Mouse (Mus musculus) midbrain, embryonic 10.5 days (tissue): Measurements from ENCODE around the gene Adgrg6. TPM values are rescaled to one million over a fixed set of nuclear protein-coding genes. Genes with fewer than 3 reads are reported as not detected.

Experiments used
- DNase-seq: peaks from one replicate; pipeline ENCODE4 v3.0.0-alpha.2; 2017; ENCODE audit warnings: low spot score
- H3K27ac ChIP-seq: fragments of 300-500 bp; sonication (generic); replicated peaks from 2 replicates; pipeline ENCODE4 v1.5.1; 2016; ENCODE audit warnings: mild to moderate bottlenecking
- H3K27me3 ChIP-seq: fragments of 300-500 bp; sonication (generic); 2 replicates; pipeline ENCODE4 v1.6.1; 2016; ENCODE audit warnings: low read depth, mild to moderate bottlenecking; ENCODE audit not compliant: poor library complexity, severe bottlenecking
- H3K36me3 ChIP-seq: fragments of 300-500 bp; sonication (generic); 2 replicates; pipeline ENCODE4 v1.6.1; 2016; ENCODE audit warnings: mild to moderate bottlenecking, moderate library complexity
- H3K4me1 ChIP-seq: fragments of 300-500 bp; sonication (generic); 2 replicates; pipeline ENCODE4 v1.6.1; 2016
- H3K4me3 ChIP-seq: fragments of 300-500 bp; sonication (generic); 2 replicates; pipeline ENCODE4 v1.5.1; 2016; ENCODE audit warnings: mild to moderate bottlenecking, moderate library complexity
- H3K9me3 ChIP-seq: fragments of 300-500 bp; sonication (generic); replicated peaks from 2 replicates; pipeline ENCODE4 v1.6.1; 2016; ENCODE audit warnings: mild to moderate bottlenecking
- WGBS: fragments of 180-500 bp; shearing (Covaris S2); methylation state at CpG from one replicate; pipeline ENCODE4 v1.1.7; 2016; 5-methylcytosine and 5-hydroxymethylcytosine counted together
- polyA plus RNA-seq: library from polyadenylated mRNA; unstranded; fragments of >200 nt; fragmentation: Nextera tagmentation; extraction: Ambion mirVana; gene quantifications from 2 replicates; pipeline ENCODE4 v1.2.1, GENCODE M21; 2016

The Adgrg6 gene
- polyA plus RNA-seq: 0.48 and 0.83 TPM in 2 replicates

DNA sequence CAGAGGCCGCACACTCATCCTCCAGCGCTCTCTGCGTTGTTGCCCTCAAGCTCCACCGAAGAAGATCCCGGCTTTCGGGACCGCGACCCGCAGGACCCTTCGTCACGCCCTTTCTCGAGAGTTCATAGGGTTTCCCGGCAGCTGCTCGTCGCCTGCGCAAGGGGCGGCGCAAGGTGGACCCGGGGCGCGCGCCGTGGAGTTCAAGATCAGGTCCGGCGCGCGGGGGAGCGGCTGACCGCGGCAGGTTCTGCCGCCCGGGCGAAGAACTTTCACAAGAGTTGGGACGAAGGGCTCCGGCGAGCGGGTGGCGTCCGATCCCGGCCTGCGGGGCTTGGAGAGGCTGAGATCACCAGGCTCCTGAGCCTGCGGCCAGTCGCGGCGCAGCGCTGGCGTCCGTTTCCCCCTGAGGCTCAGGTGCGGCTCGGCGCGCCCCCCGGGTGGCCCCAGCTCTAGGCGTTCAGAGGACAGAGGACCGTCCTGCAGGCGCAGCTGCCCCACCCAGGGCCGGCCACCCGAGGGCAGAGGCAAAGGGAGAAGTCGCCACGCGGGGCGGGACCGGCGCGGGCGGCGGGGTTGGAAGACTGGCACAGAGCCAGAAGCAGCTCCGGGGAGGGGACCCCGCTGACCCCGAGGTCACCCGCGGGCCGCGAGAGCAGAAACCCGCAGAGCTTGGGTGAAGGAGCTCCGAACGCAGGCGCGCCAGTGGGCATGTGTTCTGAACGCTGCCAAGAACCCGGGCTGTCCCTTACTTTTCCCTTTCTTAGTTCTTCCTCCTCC is at the start of gene Adgrg6:
Adgrg6 (minus strand) TSS at position 719 of the 777 bp plus-strand sequence.
- H3K4me1 ChIP-seq: peaks cover 13% of the 10 kb centered on the region
- H3K9me3 ChIP-seq: no peaks in the 10 kb centered on the region
- H3K4me3 ChIP-seq: peak within 1 kb of the TSS; percentile 85
- peak; percentile 63 for DNase-seq
- H3K36me3 ChIP-seq: no peaks in the 10 kb centered on the region
- peaks cover 45% of the 10 kb centered on the region for H3K27me3 ChIP-seq
- WGBS: under 1% methylated on average over 81 of the region's 81 CpGs
- peak within 1 kb of the TSS; percentile 77 for H3K27ac ChIP-seq

DNA sequence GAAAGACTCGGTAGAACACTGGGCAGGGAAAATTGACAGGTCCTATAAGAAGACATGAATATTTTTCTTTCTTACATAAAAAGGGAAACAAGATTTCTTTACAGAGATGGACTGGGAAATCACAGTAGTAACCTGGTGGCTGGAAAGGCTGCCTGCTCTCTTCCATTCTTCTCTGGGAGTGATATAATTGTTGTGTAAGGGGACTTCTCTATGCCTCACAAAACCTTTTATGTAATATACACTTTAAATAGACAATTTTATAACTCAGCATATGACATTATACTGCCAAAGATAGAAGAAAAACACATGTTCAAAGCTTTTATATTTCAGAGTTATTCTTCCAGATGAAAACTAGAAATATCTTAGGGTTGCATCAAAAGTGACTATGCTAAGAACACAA is 46.8 kb upstream of the Adgrg6 start:
- H3K4me1 ChIP-seq: no peaks in the 10 kb centered on the region
- WGBS: 93% methylated on average over 1 of the region's 1 CpGs
- H3K27me3 ChIP-seq: no peaks in the 10 kb centered on the region
- H3K27ac ChIP-seq: no peak overlapping the region
- H3K4me3 ChIP-seq: no peak overlapping the region
- H3K9me3 ChIP-seq: no peaks in the 10 kb centered on the region
- no peaks in the 10 kb centered on the region for H3K36me3 ChIP-seq
- DNase-seq: no peak

DNA sequence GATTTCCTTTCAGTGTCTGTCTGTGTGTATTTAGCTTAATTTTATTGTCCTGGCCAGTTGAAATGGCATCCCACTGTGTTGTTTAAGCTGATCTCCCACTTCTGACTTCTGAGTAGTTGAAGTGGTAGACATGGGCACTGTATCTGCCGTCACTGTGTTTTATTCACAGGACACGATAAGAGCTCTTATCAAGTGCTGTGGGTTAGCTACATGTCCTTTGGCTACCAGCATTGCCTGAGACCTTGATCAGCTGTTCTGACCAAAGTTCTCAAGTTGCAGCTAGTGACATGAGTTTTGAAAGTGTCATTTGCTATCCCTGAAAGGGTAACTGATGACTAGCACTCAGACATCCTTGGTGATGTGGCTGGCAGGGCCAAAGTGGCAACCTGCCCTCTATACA is 45.4 kb upstream of the Adgrg6 start:
- 96% methylated on average over 2 of the region's 2 CpGs for WGBS
- no peaks in the 10 kb centered on the region for H3K36me3 ChIP-seq
- no peak overlapping the region for H3K4me3 ChIP-seq
- no peaks in the 10 kb centered on the region for H3K9me3 ChIP-seq
- no peak overlapping the region for H3K27ac ChIP-seq
- H3K4me1 ChIP-seq: no peaks in the 10 kb centered on the region
- DNase-seq: no peak
- no peaks in the 10 kb centered on the region for H3K27me3 ChIP-seq

DNA sequence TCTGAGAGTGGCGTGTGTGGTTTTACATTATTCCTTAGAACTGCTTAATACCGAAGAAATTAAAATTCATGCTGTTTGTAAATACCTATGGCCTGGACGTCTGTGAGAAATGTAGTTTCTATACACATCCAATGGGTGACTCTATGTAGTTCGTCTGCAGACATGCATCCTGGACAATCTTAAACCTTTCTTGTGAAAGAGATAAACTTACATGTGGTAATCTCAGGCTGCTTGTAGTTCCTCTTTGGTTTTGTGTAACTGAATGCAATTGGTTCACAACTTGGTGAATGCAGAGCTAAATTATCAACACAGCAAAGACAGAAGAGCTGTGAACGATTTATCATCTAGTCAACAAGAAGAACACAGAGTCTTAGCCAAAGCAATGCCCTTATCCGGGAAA is 44.2 kb upstream of the Adgrg6 start:
- H3K36me3 ChIP-seq: no peaks in the 10 kb centered on the region
- no peaks in the 10 kb centered on the region for H3K27me3 ChIP-seq
- H3K4me3 ChIP-seq: no peak overlapping the region
- H3K27ac ChIP-seq: no peak overlapping the region
- no peaks in the 10 kb centered on the region for H3K4me1 ChIP-seq
- no peak for DNase-seq
- 88% methylated on average over 6 of the region's 6 CpGs for WGBS
- no peaks in the 10 kb centered on the region for H3K9me3 ChIP-seq

DNA sequence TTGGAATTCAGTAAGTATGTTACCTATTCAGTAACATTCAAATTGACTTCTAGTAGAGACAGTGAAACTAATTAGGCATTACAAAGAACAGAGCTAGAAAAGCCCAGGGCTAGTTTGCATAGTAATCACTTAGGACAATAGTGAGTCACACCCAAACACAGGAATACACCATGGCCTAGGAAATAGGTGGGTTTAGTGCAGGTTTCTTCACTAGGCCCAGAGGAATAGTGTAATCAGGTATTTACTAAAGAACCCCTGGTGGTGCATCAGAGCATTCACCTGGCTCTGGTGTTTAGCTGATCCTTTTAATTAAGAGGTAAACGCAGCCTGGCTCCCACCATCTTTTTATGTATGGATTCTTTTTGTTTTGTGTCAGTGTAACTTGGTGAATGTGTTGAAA is 38.0 kb upstream of the Adgrg6 start:
- no peak overlapping the region for H3K27ac ChIP-seq
- no peaks in the 10 kb centered on the region for H3K36me3 ChIP-seq
- 75% methylated on average over 1 of the region's 1 CpGs for WGBS
- no peak overlapping the region for H3K4me3 ChIP-seq
- no peaks in the 10 kb centered on the region for H3K4me1 ChIP-seq
- no peaks in the 10 kb centered on the region for H3K27me3 ChIP-seq
- no peaks in the 10 kb centered on the region for H3K9me3 ChIP-seq
- DNase-seq: no peak

DNA sequence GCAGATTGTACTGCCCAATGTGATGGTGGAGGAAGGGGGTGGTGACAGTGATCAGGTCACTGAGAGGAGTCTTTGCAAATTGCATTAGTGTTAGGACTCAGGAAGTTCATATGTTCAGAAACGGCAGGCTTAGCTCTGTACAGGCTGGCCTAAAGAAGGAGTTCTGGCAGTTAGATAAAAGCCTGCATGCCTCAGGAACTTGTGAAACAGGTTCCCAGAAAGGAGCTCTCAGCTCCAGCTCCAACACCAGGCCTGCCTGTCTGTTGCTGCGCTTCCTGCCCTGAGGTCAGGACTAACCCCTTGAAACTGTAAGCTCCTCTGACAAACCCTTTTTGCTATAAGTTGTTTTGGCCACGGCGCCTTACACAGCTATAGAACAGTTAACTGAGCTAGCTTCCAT is 28.8 kb upstream of the Adgrg6 start:
- no peak overlapping the region for H3K4me3 ChIP-seq
- no peak overlapping the region for H3K27ac ChIP-seq
- no peaks in the 10 kb centered on the region for H3K27me3 ChIP-seq
- no peaks in the 10 kb centered on the region for H3K9me3 ChIP-seq
- no peak for DNase-seq
- no peaks in the 10 kb centered on the region for H3K36me3 ChIP-seq
- 83% methylated on average over 4 of the region's 4 CpGs for WGBS
- peaks cover 7% of the 10 kb centered on the region for H3K4me1 ChIP-seq

DNA sequence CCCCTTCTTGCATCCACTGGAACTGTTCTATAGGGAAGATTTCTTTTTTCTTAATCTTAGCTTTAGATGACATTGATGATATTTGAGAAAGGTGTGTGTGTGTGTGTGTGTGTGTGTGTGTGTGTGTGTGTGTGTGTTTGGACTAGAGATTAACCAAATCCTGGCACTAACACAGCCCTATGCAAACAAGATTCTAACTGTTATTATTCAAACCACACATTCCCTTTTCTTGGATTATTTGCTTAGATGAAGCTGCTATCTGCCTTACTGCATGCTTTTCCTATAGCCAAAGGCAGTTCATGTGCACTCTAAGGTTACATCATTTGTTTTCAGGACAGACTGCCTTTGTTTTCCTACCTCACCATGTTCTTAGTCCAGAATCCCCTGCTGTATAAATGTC is 25.7 kb upstream of the Adgrg6 start:
- H3K4me3 ChIP-seq: no peak overlapping the region
- DNase-seq: no peak
- H3K36me3 ChIP-seq: no peaks in the 10 kb centered on the region
- no peaks in the 10 kb centered on the region for H3K27me3 ChIP-seq
- no peaks in the 10 kb centered on the region for H3K9me3 ChIP-seq
- H3K4me1 ChIP-seq: peaks cover 7% of the 10 kb centered on the region
- H3K27ac ChIP-seq: no peak overlapping the region

DNA sequence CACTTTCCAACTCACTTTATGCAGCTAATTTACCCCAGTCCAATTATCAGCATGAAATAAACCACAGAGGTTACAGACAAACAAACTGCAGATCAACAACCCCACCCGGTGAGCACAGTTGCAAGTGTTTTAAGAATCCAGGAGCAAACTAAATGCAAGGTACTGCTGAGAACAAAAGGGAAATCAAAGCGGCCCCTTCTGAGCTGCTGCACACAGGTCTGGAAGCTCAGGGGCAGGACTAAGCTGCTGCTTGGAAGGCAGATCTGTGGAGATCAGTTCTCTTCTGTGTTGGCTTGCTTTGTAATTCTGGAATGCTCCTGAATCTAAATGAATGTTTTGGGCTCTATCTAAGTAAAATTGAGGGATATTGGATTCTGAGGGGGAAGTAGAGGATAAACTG is 25.2 kb upstream of the Adgrg6 start:
- Histone ChIP-seq H3K4me3 (no peak overlapping the region), H3K27ac (no peak overlapping the region), H3K9me3 (no peaks in the 10 kb centered on the region), H3K4me1 (peaks cover 7% of the 10 kb centered on the region), H3K27me3 (no peaks in the 10 kb centered on the region), H3K36me3 (no peaks in the 10 kb centered on the region)
- whole genome bisulfite sequencing: 4% methylated on average over 2 of the region's 2 CpGs
- DNase-seq: no peak

DNA sequence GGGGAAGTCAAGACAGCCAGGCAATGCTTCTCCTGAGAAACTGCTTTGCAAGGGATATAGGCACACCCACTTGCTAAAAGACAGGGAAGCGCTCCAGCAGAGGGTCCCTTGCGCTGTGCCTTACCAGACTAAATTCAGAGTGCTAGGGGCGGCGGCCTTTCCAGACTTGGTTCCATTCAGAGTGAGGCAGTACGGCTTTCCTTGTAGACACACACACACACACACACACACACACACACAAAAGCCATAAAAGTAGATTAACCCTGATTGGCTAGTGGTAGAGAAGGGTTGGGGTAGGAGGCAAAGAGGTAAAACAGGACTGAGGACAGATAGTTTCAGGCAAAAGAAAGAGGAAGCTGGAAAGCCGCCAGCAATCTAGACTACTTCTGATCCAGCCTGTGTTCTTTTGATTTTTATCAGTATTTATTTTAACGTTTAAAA is 672 bp upstream of the Adgrg6 start:
- 31% methylated on average over 7 of the region's 7 CpGs for WGBS
- Histone ChIP-seq H3K4me3 (peak overlapping the region; percentile 85), H3K27ac (no peak overlapping the region), H3K27me3 (peaks cover 45% of the 10 kb centered on the region), H3K36me3 (no peaks in the 10 kb centered on the region), H3K9me3 (no peaks in the 10 kb centered on the region), H3K4me1 (peaks cover 13% of the 10 kb centered on the region)
- DNase-seq: peak; percentile 28

DNA sequence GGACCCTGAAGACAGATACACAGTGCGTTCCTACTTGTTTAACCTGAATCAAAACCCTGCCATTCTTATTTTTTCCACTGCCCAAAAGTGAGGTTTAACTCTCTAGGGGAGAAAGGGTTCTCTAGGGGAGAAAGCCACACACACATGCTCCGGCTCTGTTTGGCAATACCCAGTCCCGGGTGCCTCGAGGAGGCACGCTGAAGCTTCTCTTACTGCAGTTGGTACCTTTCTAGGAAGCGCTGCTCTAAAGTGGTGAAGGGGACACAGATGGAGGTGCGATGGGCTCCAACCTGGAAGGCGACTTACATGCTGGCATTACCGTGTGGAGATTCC is 885 bp downstream of the Adgrg6 start:
- WGBS: 6% methylated on average over 9 of the region's 9 CpGs
- Histone ChIP-seq H3K27ac (peak overlapping the region; percentile 77; the same call in 1 of the 2 replicates), H3K4me1 (peaks cover 13% of the 10 kb centered on the region), H3K36me3 (no peaks in the 10 kb centered on the region), H3K4me3 (peak overlapping the region; percentile 85), H3K9me3 (no peaks in the 10 kb centered on the region), H3K27me3 (peaks cover 45% of the 10 kb centered on the region)
- no peak for DNase-seq

DNA sequence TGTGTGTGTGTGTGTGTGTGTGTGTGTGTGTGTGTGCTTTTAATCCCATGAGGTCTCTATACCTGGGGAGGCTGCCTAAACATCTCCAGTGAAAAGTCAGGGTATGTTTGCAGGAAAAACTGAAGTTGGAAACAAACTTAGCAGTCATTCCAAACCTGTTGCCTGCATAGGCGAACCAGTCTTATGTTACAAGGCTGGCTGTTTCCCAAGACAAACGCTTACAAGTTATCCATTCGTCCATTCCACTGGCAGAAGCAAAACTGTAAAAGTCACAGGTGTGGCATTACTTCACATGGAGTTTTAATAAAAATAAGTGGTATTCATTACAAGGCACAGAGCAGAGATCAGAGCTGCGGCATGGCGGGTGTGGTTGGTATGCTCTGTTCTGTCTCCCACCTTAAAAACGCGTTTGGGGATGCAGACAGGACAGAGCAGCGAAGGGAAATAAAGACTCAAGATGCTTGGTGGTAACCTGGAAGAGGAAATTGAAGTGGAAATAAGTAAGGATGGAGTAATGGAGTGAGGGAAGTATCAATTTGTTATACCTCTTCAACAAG is 1.9 kb downstream of the Adgrg6 start:
- 83% methylated on average over 8 of the region's 8 CpGs for WGBS
- DNase-seq: no peak
- Histone ChIP-seq H3K27ac (no peak overlapping the region), H3K27me3 (peaks cover 45% of the 10 kb centered on the region), H3K4me3 (no peak overlapping the region), H3K4me1 (peaks cover 13% of the 10 kb centered on the region), H3K9me3 (no peaks in the 10 kb centered on the region), H3K36me3 (no peaks in the 10 kb centered on the region)

DNA sequence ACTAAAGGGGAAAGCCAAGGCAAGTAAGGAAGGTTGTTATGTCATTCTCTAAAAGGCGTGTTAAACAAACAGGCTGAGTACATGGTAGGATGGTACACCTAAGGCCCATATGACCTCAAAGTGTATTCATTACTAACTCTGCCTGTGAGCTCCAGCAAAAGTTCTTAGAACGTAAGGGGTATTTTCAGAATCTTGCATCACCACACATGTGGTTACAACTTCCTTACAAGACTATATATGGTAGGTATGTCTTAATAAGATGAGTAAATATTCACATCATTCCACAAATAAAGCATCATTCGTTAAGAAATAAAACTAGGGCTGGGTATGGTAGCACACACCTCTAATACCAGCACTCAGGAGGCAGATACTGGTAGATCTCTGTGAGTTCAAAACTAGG is 8.4 kb downstream of the Adgrg6 start:
- Histone ChIP-seq H3K4me1 (no peaks in the 10 kb centered on the region), H3K36me3 (no peaks in the 10 kb centered on the region), H3K27ac (no peak overlapping the region), H3K27me3 (no peaks in the 10 kb centered on the region), H3K9me3 (no peaks in the 10 kb centered on the region), H3K4me3 (no peak overlapping the region)
- DNase-seq: no peak
- 88% methylated on average over 3 of the region's 3 CpGs for WGBS

DNA sequence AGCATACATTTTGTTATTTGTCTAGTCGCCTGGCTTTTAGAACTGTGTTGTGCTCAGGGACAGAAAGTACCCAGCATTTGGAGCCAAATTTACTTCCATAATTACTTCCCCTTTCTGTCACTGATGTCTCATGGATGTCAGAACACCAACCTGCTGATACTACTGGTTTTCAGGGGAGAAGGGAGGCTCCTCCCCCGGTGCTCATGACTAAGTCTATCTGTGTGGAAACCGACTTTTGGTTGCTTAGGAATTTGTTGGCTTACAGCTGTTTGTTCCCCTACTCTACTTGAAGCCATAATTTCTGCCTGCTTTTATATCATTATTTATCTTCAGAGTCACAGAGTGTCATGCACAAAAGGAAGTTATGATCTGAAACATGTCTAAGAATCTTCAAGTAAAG is 14.4 kb downstream of the Adgrg6 start:
- 88% methylated on average over 3 of the region's 3 CpGs for WGBS

More for the DNA sequence above, 14.4 kb downstream of the Adgrg6 start:
- no peak overlapping the region for H3K27ac ChIP-seq
- no peak for DNase-seq
- H3K27me3 ChIP-seq: no peaks in the 10 kb centered on the region
- no peaks in the 10 kb centered on the region for H3K36me3 ChIP-seq
- H3K4me1 ChIP-seq: no peaks in the 10 kb centered on the region
- H3K9me3 ChIP-seq: no peaks in the 10 kb centered on the region
- H3K4me3 ChIP-seq: no peak overlapping the region
